Mouse (Mus musculus) bone marrow macrophage, adult 2 months (primary cell): ENCODE measurements around the gene Btf3l4.

ENCODE experiments used
- CTCF ChIP-seq: IDR thresholded peaks from 2 replicates; pipeline ENCODE4 v1.5.1; 2012; ENCODE audit warnings: low read depth, mild to moderate bottlenecking, low read length, moderate library complexity
- POLR2A ChIP-seq: IDR thresholded peaks from 2 replicates; pipeline ENCODE4 v1.6.1; 2012; ENCODE audit warnings: mild to moderate bottlenecking, low read depth, low read length, borderline replicate concordance

- TF ChIP-seq POLR2A: no peak
- TF ChIP-seq CTCF: no peak
Observed at GRCm38 (mm10) chr4:108790507-108790906, 42.9 kb downstream of the Btf3l4 start.
